Mouse (Mus musculus): ENCODE data around the gene Gm438. TPM values are rescaled to one million over a fixed set of nuclear protein-coding genes. Genes with fewer than 3 reads are reported as not detected.
"Not testable (repeated sequence)": the region's sequence is repeated elsewhere in the genome, so short reads cannot be mapped to it uniquely, and the experiment has no call there.

The Gm438 gene
- not detected in 2 replicates for polyA plus RNA-seq (2014; fragmentation: Nextera tagmentation; extraction: Ambion mirVana)

DNA sequence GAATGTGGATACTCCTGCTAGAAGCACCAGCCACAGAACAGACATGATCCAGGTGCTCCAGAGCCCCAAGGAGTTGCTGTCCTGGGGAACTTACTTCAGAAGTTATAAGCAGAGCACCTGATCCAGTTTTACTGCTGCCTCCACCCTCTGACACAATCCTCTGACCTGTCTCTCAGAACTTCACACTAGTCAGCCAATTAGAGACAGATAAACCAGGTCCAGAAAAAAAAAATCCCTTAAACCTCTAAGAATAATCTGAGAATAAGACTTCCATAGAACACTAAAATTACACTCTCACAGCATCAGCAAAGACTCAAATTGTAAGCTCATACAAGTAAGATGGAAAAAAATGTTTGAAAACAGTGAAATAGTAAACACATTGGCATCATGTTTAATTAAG lies at the start of gene Gm438:
Gene Gm438 (minus strand): TSS at position 101 of the 400 bp plus-strand sequence.
- H3K27ac ChIP-seq (replicated peaks in 1 of 2; ENCODE audit: control insufficient read depth in 1 of 2, insufficient read depth in 1 of 2, low read depth in 2 of 2, low read length in 2 of 2): no peak within 1 kb of the TSS
- no peaks in the 10 kb centered on the region for H3K9me3 ChIP-seq (ENCODE audit: control insufficient read depth, low read length)
- H3K36me3 ChIP-seq (ENCODE audit: control insufficient read depth, insufficient read depth, low read length): no peaks in the 10 kb centered on the region
- H3K27me3 ChIP-seq (ENCODE audit: control insufficient read depth, insufficient read depth, low read length): no peaks in the 10 kb centered on the region
- no peak for ATAC-seq (ENCODE audit: insufficient number of reproducible peaks, insufficient read depth, low FRiP score, low read depth)
- no peak within 1 kb of the TSS for H3K9ac ChIP-seq (ENCODE audit: low read length)
- no peaks in the 10 kb centered on the region for H3K4me1 ChIP-seq (ENCODE audit: control insufficient read depth in 2 of 2, insufficient read depth in 2 of 2, low read length in 2 of 2)
- no peak within 1 kb of the TSS for H3K4me2 ChIP-seq (ENCODE audit: low read length)
- H3K4me3 ChIP-seq (ENCODE audit: control insufficient read depth in 1 of 2, insufficient read depth in 1 of 2, low read depth in 1 of 2, low read length in 2 of 2): no peak within 1 kb of the TSS

DNA sequence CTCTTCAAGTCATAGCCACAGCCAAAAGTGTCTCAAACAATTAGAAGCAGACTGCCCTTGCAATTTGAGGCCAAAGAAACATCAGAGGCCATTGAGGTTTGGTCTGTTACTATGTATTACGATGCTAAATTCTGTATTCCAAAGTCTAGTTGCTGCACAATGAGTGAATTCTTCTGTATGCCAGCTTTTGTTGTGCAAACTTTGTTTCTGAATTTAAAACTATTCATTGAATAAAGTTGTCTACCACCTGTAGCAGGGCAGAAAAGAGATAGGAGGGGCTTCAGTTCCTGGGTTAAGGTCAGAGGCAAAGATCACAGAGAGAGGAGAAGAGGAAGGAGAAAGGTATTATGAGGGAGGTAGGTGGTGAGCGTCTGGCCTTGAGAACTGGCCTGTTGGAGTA lies 38.3 kb upstream of the Gm438 start:
- no peaks in the 10 kb centered on the region for H3K36me3 ChIP-seq (ENCODE audit: control insufficient read depth, insufficient read depth, low read length)
- H3K9ac ChIP-seq (ENCODE audit: low read length): no peak overlapping the region
- 67% methylated on average over 2 of the region's 2 CpGs for WGBS

GRCm38 (mm10) chr4:144823996-144824395 lies 37.6 kb upstream of the Gm438 start:
- Histone ChIP-seq H3K9me3 (ENCODE audit: control insufficient read depth, low read length) (0 out of 2 replicates have a peak, but pooled peaks cover 3% of the 10 kb centered on the region), H3K27ac (replicated peaks in 1 of 2; ENCODE audit: control insufficient read depth in 1 of 2, insufficient read depth in 1 of 2, low read depth in 2 of 2, low read length in 2 of 2) (no peak overlapping the region), H3K4me3 (ENCODE audit: control insufficient read depth in 1 of 2, insufficient read depth in 1 of 2, low read depth in 1 of 2, low read length in 2 of 2) (no peak overlapping the region), H3K36me3 (ENCODE audit: control insufficient read depth, insufficient read depth, low read length) (no peaks in the 10 kb centered on the region), H3K4me1 (ENCODE audit: control insufficient read depth in 2 of 2, insufficient read depth in 2 of 2, low read length in 2 of 2) (no peaks in the 10 kb centered on the region), H3K27me3 (ENCODE audit: control insufficient read depth, insufficient read depth, low read length) (no peaks in the 10 kb centered on the region), H3K4me2 (ENCODE audit: low read length) (no peak overlapping the region), H3K9ac (ENCODE audit: low read length) (no peak overlapping the region)
- ATAC-seq (ENCODE audit: insufficient number of reproducible peaks, insufficient read depth, low FRiP score, low read depth): no peak
- 80% methylated on average over 2 of the region's 2 CpGs for WGBS

More for the DNA sequence above, 38.3 kb upstream of the Gm438 start:
- Histone ChIP-seq H3K4me3 (ENCODE audit: control insufficient read depth in 1 of 2, insufficient read depth in 1 of 2, low read depth in 1 of 2, low read length in 2 of 2) (no peak overlapping the region), H3K27ac (replicated peaks in 1 of 2; ENCODE audit: control insufficient read depth in 1 of 2, insufficient read depth in 1 of 2, low read depth in 2 of 2, low read length in 2 of 2) (no peak overlapping the region), H3K4me2 (ENCODE audit: low read length) (no peak overlapping the region), H3K9me3 (ENCODE audit: control insufficient read depth, low read length) (0 out of 2 replicates have a peak, but pooled peaks cover 3% of the 10 kb centered on the region), H3K27me3 (ENCODE audit: control insufficient read depth, insufficient read depth, low read length) (no peaks in the 10 kb centered on the region), H3K4me1 (ENCODE audit: control insufficient read depth in 2 of 2, insufficient read depth in 2 of 2, low read length in 2 of 2) (no peaks in the 10 kb centered on the region)
- ATAC-seq (ENCODE audit: insufficient number of reproducible peaks, insufficient read depth, low FRiP score, low read depth): no peak

- not testable (repeated sequence) for H3K4me3 ChIP-seq (ENCODE audit: control insufficient read depth in 1 of 2, insufficient read depth in 1 of 2, low read depth in 1 of 2, low read length in 2 of 2); H3K9ac ChIP-seq (ENCODE audit: low read length); H3K36me3 ChIP-seq (ENCODE audit: control insufficient read depth, insufficient read depth, low read length); H3K27me3 ChIP-seq (ENCODE audit: control insufficient read depth, insufficient read depth, low read length); H3K4me1 ChIP-seq (ENCODE audit: control insufficient read depth in 2 of 2, insufficient read depth in 2 of 2, low read length in 2 of 2); H3K4me2 ChIP-seq (ENCODE audit: low read length); H3K27ac ChIP-seq (replicated peaks in 1 of 2; ENCODE audit: control insufficient read depth in 1 of 2, insufficient read depth in 1 of 2, low read depth in 2 of 2, low read length in 2 of 2); H3K9me3 ChIP-seq (ENCODE audit: control insufficient read depth, low read length); ATAC-seq (ENCODE audit: insufficient number of reproducible peaks, insufficient read depth, low FRiP score, low read depth)
- 42% methylated on average over 5 of the region's 5 CpGs for WGBS
These were observed 20.8 kb upstream of the Gm438 start for GRCm38 (mm10) chr4:144807135-144807534.

- no peaks in the 10 kb centered on the region for H3K9me3 ChIP-seq (ENCODE audit: control insufficient read depth, low read length)
- no peak overlapping the region for H3K27ac ChIP-seq (replicated peaks in 1 of 2; ENCODE audit: control insufficient read depth in 1 of 2, insufficient read depth in 1 of 2, low read depth in 2 of 2, low read length in 2 of 2)
- H3K4me3 ChIP-seq (ENCODE audit: control insufficient read depth in 1 of 2, insufficient read depth in 1 of 2, low read depth in 1 of 2, low read length in 2 of 2): no peak overlapping the region
- H3K27me3 ChIP-seq (ENCODE audit: control insufficient read depth, insufficient read depth, low read length): no peaks in the 10 kb centered on the region
- H3K36me3 ChIP-seq (ENCODE audit: control insufficient read depth, insufficient read depth, low read length): no peaks in the 10 kb centered on the region
- H3K4me1 ChIP-seq (ENCODE audit: control insufficient read depth in 2 of 2, insufficient read depth in 2 of 2, low read length in 2 of 2): no peaks in the 10 kb centered on the region
- no peak overlapping the region for H3K9ac ChIP-seq (ENCODE audit: low read length)
- 68% methylated on average over 3 of the region's 3 CpGs for WGBS
- no peak overlapping the region for H3K4me2 ChIP-seq (ENCODE audit: low read length)
- ATAC-seq (ENCODE audit: insufficient number of reproducible peaks, insufficient read depth, low FRiP score, low read depth): no peak
These were observed 17.2 kb upstream of the Gm438 start for GRCm38 (mm10) chr4:144803633-144804032.

- ATAC-seq (ENCODE audit: insufficient number of reproducible peaks, insufficient read depth, low FRiP score, low read depth): no peak
- no peaks in the 10 kb centered on the region for H3K4me1 ChIP-seq (ENCODE audit: control insufficient read depth in 2 of 2, insufficient read depth in 2 of 2, low read length in 2 of 2)
- 56% methylated on average over 1 of the region's 1 CpGs for WGBS
- no peak overlapping the region for H3K4me2 ChIP-seq (ENCODE audit: low read length)
- H3K36me3 ChIP-seq (ENCODE audit: control insufficient read depth, insufficient read depth, low read length): no peaks in the 10 kb centered on the region
- H3K27me3 ChIP-seq (ENCODE audit: control insufficient read depth, insufficient read depth, low read length): no peaks in the 10 kb centered on the region
- H3K9ac ChIP-seq (ENCODE audit: low read length): no peak overlapping the region
- H3K4me3 ChIP-seq (ENCODE audit: control insufficient read depth in 1 of 2, insufficient read depth in 1 of 2, low read depth in 1 of 2, low read length in 2 of 2): no peak overlapping the region
- H3K27ac ChIP-seq (replicated peaks in 1 of 2; ENCODE audit: control insufficient read depth in 1 of 2, insufficient read depth in 1 of 2, low read depth in 2 of 2, low read length in 2 of 2): no peak overlapping the region
- H3K9me3 ChIP-seq (ENCODE audit: control insufficient read depth, low read length): no peaks in the 10 kb centered on the region
These were observed 3.8 kb upstream of the Gm438 start for GRCm38 (mm10) chr4:144790141-144790540.

GRCm38 (mm10) chr4:144782476-144783197 lies 3.7 kb downstream of the Gm438 start:
- no peak overlapping the region for H3K4me2 ChIP-seq (ENCODE audit: low read length)
- WGBS: 72% methylated on average over 3 of the region's 3 CpGs
- no peak overlapping the region for H3K27ac ChIP-seq (replicated peaks in 1 of 2; ENCODE audit: control insufficient read depth in 1 of 2, insufficient read depth in 1 of 2, low read depth in 2 of 2, low read length in 2 of 2)
- no peaks in the 10 kb centered on the region for H3K9me3 ChIP-seq (ENCODE audit: control insufficient read depth, low read length)
- H3K27me3 ChIP-seq (ENCODE audit: control insufficient read depth, insufficient read depth, low read length): no peaks in the 10 kb centered on the region
- no peak for ATAC-seq (ENCODE audit: insufficient number of reproducible peaks, insufficient read depth, low FRiP score, low read depth)
- no peak overlapping the region for H3K9ac ChIP-seq (ENCODE audit: low read length)
- no peak overlapping the region for H3K4me3 ChIP-seq (ENCODE audit: control insufficient read depth in 1 of 2, insufficient read depth in 1 of 2, low read depth in 1 of 2, low read length in 2 of 2)
- no peaks in the 10 kb centered on the region for H3K36me3 ChIP-seq (ENCODE audit: control insufficient read depth, insufficient read depth, low read length)
- no peaks in the 10 kb centered on the region for H3K4me1 ChIP-seq (ENCODE audit: control insufficient read depth in 2 of 2, insufficient read depth in 2 of 2, low read length in 2 of 2)

GRCm38 (mm10) chr4:144765722-144766121 lies 20.7 kb downstream of the Gm438 start:
- ATAC-seq (ENCODE audit: insufficient number of reproducible peaks, insufficient read depth, low FRiP score, low read depth): no peak
- no peaks in the 10 kb centered on the region for H3K9me3 ChIP-seq (ENCODE audit: control insufficient read depth, low read length)
- H3K4me1 ChIP-seq (ENCODE audit: control insufficient read depth in 2 of 2, insufficient read depth in 2 of 2, low read length in 2 of 2): no peaks in the 10 kb centered on the region
- no peak overlapping the region for H3K4me2 ChIP-seq (ENCODE audit: low read length)
- H3K36me3 ChIP-seq (ENCODE audit: control insufficient read depth, insufficient read depth, low read length): no peaks in the 10 kb centered on the region
- H3K27ac ChIP-seq (replicated peaks in 1 of 2; ENCODE audit: control insufficient read depth in 1 of 2, insufficient read depth in 1 of 2, low read depth in 2 of 2, low read length in 2 of 2): no peak overlapping the region
- H3K27me3 ChIP-seq (ENCODE audit: control insufficient read depth, insufficient read depth, low read length): no peaks in the 10 kb centered on the region
- H3K4me3 ChIP-seq (ENCODE audit: control insufficient read depth in 1 of 2, insufficient read depth in 1 of 2, low read depth in 1 of 2, low read length in 2 of 2): no peak overlapping the region
- 22% methylated on average over 2 of the region's 2 CpGs for WGBS
- H3K9ac ChIP-seq (ENCODE audit: low read length): no peak overlapping the region
